Mouse (Mus musculus): ENCODE results near the gene Acp5.

The Acp5 gene

DNA sequence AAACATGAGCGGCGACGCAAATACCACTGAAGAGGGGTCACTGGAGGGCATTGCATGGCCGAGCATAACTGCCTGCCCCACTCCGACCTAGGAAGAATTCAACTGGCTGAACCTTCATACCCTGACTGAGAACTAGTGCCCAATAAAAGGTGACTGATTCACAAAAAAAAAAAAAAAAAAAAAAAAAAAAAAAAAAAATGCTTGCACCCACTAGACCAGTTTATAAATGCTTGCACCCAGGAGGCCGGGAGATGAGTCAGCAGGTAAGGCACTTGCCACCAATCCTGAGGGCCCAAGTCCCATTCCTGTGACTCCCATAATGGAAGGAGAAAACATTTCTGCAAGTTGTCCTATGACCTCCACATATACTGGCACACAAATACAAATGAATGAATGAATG, 42.8 kb downstream of the Acp5 start:
- DNase-seq: no peak

DNA sequence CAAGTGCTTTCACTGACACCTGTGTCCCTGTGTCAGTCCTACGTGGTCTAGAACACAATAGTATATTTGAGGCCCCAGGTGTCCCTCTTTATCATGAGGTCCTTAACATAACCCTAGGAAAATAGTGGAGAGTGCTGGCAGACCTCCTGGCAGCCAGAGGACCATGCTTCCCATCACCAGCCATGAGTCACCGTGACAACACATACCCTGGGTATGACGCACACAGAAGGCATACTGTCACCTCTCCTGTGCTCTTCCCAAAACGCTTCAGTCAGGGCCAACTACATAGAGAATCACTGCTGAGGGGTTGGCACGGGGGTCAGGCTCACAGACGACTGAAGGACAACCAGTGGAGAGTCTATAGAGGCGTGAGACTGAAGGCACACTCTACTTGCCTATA, 45.5 kb downstream of the Acp5 start:
- no peak for DNase-seq

DNA sequence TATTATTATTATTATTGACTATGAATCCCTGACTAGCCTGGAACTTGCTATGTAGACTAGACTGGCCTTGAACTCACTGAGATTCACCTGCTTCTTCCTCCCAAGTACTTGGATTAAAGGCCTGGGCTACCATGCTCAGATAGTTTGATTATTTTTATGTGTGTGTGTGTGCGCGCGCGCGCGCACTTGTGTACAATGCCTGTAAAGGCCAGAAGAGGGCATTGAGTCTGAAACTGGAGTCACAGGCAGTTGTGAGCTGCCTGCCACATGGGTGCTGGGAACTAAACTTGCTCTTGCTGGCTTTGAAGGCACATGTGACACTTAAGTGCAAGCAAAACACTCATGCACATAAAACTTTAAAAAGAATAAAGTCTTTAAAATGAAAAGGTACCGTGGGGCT, 46.2 kb downstream of the Acp5 start:
- DNase-seq: no peak

DNA sequence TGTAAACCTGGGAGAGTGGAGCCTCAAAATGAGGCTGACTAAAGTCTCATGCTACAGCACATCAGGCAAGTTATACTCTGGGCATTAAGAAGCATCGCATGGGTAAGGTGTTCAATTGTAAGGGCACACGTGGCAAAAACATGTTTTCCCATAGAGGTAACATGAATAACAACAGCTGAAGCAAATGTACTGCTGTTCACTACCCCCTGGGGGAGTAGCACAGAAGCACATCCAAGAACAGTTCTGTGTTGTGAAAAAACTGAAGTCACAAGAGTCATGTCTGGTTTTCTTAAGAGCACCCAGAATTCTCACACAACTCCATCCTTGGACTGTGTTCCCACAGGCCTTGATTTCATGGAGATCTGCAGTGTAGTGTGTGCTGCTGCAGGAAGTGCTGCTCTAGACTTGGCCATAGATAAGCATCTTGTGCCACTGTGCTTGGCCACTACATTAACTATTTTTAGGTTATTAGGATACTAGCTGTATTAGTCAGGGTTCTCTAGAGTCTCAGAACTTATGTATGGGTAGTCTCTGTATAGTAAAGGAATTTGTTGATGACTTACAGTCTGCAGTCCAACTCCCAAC, 48.4 kb downstream of the Acp5 start:
- DNase-seq: no peak

DNA sequence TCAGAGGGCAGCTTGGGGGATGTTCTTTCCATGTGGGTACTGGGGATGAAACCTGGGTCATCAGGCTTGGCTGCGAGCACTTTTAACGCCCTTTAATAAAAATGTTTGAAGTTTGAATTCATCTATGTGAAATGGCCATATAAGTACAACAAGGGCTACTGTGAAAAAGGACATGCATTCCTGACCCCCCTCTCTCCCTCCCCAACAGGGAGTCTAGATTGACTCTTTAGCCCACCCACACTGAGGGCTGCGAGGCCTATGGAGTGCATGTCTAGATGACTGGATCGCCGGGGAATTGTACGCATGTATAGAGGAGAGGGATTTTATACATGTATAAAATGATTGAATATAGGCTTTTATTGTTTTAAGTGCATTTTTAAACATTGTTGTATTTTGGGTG, 49.5 kb downstream of the Acp5 start:
- peak; percentile 17 to 30 for DNase-seq

DNA sequence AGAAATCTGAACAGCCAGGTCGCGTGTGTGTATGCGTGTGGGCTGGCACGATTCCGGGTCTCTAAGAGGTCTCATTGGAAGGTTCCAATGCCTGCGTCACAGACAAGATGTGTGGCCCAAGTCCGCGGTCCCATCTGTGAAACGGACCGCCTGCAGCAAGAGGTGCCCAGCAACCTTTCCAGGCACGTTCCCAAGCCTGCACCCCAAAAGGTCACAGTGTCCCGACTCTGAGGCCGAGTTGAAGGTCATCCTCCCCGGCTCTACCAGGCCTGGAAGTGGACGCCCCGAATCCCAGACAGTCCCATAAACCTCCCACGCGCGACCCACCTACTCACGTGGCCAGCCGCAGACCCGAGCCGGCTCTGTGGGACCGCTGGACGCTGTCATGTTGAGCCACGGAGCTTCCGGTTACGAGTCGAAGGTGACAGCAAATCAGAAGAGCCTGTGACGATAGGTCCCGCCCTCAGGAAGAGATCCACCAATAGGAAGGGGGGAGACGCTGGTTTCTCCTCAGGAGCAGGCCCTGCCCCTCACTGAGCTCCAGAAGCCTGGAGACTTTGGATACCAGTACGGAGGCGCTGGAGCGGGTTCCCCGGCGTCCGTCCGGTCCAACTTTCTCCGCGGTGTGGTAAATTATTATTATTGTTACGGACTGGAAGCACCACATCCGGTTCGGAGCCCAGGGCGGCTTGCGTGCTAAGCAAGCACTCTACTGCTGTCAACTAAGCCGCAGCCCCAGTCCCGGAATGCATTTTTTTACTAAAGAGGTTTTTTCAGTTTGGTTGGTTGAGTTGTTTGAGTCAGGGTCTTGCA, 50.3 kb downstream of the Acp5 start, which contains the start of gene Ecsit:
Gene Ecsit, minus strand, starts transcription at position 417 of the 813 bp plus-strand sequence.
- peak; percentile 91 to 95 for DNase-seq

DNA sequence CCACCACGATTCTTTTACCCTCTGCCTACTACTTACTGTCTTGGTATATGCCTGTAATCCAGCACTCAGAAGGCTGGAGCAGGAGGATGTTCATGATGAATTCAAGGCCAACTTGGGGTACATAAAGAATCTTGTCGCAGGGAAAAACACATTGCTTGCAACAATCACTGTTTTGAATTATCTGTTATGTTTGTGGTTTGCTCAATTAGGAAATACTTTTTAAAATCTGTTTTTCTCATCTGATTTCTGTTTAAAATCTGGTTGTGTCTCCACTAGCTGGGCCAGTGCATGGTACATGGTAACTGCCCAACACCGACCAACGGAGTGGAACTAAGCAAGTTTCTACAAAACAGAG, 50.9 kb downstream of the Acp5 start:
- no peak for DNase-seq
